Mouse (Mus musculus): ENCODE results near the gene 4930544D05Rik.

DNA sequence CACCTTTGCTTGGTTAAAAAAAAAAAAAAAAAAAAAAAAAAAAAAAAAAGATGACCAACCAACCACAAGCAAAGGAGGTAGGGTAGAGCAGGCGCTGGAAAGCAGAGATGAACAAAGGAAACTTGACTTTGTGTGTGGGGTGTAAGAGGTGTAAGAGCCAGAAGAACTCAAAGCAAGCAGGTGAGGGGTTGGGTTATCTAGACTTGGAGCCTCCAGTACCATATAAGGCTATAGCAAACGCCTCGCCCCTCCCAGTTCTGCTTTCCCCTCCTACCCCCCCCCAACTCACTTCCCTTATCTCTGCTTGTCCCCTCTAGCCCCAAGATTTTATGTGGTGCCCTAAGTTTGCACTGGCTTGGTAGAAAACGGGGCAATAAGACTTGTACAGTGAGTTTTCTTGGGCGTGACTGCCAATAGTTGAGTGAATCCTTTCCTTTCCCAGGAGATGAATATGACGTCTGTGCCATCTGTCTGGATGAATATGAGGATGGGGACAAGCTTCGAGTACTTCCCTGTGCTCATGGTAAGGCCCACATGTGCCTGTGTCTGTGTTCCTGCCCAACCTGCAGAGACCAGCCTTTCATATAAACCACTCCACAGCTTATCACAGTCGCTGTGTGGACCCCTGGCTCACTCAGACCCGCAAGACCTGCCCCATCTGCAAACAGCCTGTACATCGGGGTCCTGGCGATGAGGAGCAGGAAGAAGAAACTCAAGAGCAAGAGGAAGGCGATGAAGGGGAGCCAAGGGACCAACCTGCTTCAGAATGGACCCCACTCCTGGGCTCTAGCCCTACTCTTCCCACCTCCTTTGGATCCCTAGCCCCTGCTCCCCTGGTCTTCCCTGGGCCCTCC is 34.9 kb downstream of the 4930544D05Rik start:
- no peak for TF ChIP-seq POLR2A (IDR thresholded peaks at IDR 0.05; ENCODE audit: borderline replicate concordance, low read depth, low read length)
- no peak for TF ChIP-seq CTCF (IDR thresholded peaks at IDR 0.05; ENCODE audit: low read depth, low read length)
